Mouse (Mus musculus) MEL (cell line): ENCODE results near the gene Daam1. TPM values are rescaled to one million over a fixed set of nuclear protein-coding genes. Genes with fewer than 3 reads are reported as not detected.

Experiments
- DNase-seq: peaks from one replicate; pipeline ENCODE4 v3.0.0; 2011; ENCODE audit warnings: low read depth, low spot score
- H3K27ac ChIP-seq: 2 replicates; pipeline ENCODE4 v1.5.1; 2012; ENCODE audit warnings: low read depth, mild to moderate bottlenecking, control low read depth, low read length, moderate library complexity; ENCODE audit not compliant: control insufficient read depth
- H3K27me3 ChIP-seq, 2 experiments: fragments of 150-350 bp in 1 of 2; sonication (generic) in 1 of 2; 2 replicates each; pipeline ENCODE4 v1.6.1; 2012; ENCODE audit warnings: low read length in 2 of 2, mild to moderate bottlenecking in 2 of 2, improper control_type of control experiment in 1 of 2, moderate library complexity in 1 of 2; ENCODE audit not compliant: insufficient read depth in 2 of 2, control insufficient read depth in 1 of 2
- H3K36me3 ChIP-seq, 2 experiments: 2 replicates each; pipeline ENCODE4 v1.6.1; 2012 to 2014; ENCODE audit warnings: low read length in 2 of 2, improper control_type of control experiment in 1 of 2, inconsistent platforms in 1 of 2, mild to moderate bottlenecking in 1 of 2; ENCODE audit not compliant: insufficient read depth in 2 of 2, control insufficient read depth in 1 of 2
- H3K4me1 ChIP-seq, 2 experiments: fragments of 150-350 bp in 1 of 2; sonication (generic) in 1 of 2; 2 replicates each; pipeline ENCODE4 v1.6.1; 2012; ENCODE audit warnings: low read length in 2 of 2, improper control_type of control experiment in 1 of 2, mild to moderate bottlenecking in 1 of 2; ENCODE audit not compliant: insufficient read depth in 2 of 2, control insufficient read depth in 1 of 2
- H3K4me3 ChIP-seq, 2 experiments: fragments of 150-350 bp in 1 of 2; sonication (generic) in 1 of 2; 2 replicates each; pipeline ENCODE4 v1.5.1; 2012; ENCODE audit warnings: low read depth in 2 of 2, low read length in 2 of 2, mild to moderate bottlenecking in 2 of 2, moderate library complexity in 2 of 2, control low read depth in 1 of 2, improper control_type of control experiment in 1 of 2; ENCODE audit not compliant: control insufficient read depth in 1 of 2, insufficient read depth in 1 of 2
- H3K79me2 ChIP-seq: 2 replicates; pipeline ENCODE4 v1.6.1; 2012; ENCODE audit warnings: mild to moderate bottlenecking, low read length, moderate library complexity; ENCODE audit not compliant: control insufficient read depth, poor library complexity, insufficient read depth
- H3K9ac ChIP-seq: 2 replicates; pipeline ENCODE4 v1.6.1; 2012; ENCODE audit warnings: low read depth, mild to moderate bottlenecking, control low read depth, low read length, moderate library complexity; ENCODE audit not compliant: control insufficient read depth, poor library complexity, severe bottlenecking
- H3K9me3 ChIP-seq: fragments of 150-350 bp; sonication (generic); replicated peaks from 2 replicates; pipeline ENCODE4 v1.6.1; 2012; ENCODE audit warnings: mild to moderate bottlenecking, low read length, improper control_type of control experiment, moderate library complexity; ENCODE audit not compliant: insufficient read depth
- BHLHE40 ChIP-seq: IDR thresholded peaks from 2 replicates; pipeline ENCODE4 v1.6.1; 2012; ENCODE audit warnings: low read depth, mild to moderate bottlenecking, inconsistent platforms, low read length, improper control_type of control experiment, borderline replicate concordance
- CHD1 ChIP-seq: IDR thresholded peaks from 2 replicates; pipeline ENCODE4 v1.6.1; 2012; ENCODE audit warnings: low read depth, mild to moderate bottlenecking, inconsistent platforms, low read length, improper control_type of control experiment
- CHD2 ChIP-seq: IDR thresholded peaks from 2 replicates; pipeline ENCODE4 v1.6.1; 2011; ENCODE audit warnings: low read length, improper control_type of control experiment
- E2F4 ChIP-seq: IDR thresholded peaks from 2 replicates; pipeline ENCODE4 v1.6.1; 2011; ENCODE audit warnings: low read depth, low read length, improper control_type of control experiment, borderline replicate concordance
- GATA1 ChIP-seq: IDR thresholded peaks from 2 replicates; pipeline ENCODE4 v1.6.1; 2011; ENCODE audit warnings: low read depth, low read length, improper control_type of control experiment
- KAT2A ChIP-seq: conservative IDR thresholded peaks from 2 replicates; pipeline ENCODE4 v1.6.1; 2012; ENCODE audit warnings: low read depth, low read length, improper control_type of control experiment, inconsistent platforms
- MAX ChIP-seq: IDR thresholded peaks from 2 replicates; pipeline ENCODE4 v1.6.1; 2011; ENCODE audit warnings: low read length, improper control_type of control experiment
- MAZ ChIP-seq: IDR thresholded peaks from 2 replicates; pipeline ENCODE4 v1.6.1; 2012; ENCODE audit warnings: low read depth, mild to moderate bottlenecking, inconsistent platforms, low read length, improper control_type of control experiment
- MXI1 ChIP-seq: IDR thresholded peaks from 2 replicates; pipeline ENCODE4 v1.6.1; 2011; ENCODE audit warnings: mild to moderate bottlenecking, low read depth, low read length, improper control_type of control experiment
- NELFE ChIP-seq: IDR thresholded peaks from 2 replicates; pipeline ENCODE4 v1.6.1; 2011; ENCODE audit warnings: low read depth, low read length, improper control_type of control experiment
- POLR2A ChIP-seq, 2 experiments: IDR thresholded peaks; 2 replicates each; pipeline ENCODE4 v1.6.1; 2011 to 2012; ENCODE audit warnings: low read length in 2 of 2, mild to moderate bottlenecking in 2 of 2, control low read depth in 1 of 2, improper control_type of control experiment in 1 of 2, low read depth in 1 of 2, moderate library complexity in 1 of 2; ENCODE audit not compliant: control insufficient read depth in 1 of 2, insufficient read depth in 1 of 2, poor library complexity in 1 of 2
- POLR2AphosphoS2 ChIP-seq: IDR thresholded peaks from 2 replicates; pipeline ENCODE4 v1.6.1; 2011; ENCODE audit warnings: low read length, improper control_type of control experiment
- POLR2AphosphoS5 ChIP-seq: IDR thresholded peaks from 2 replicates; pipeline ENCODE4 v1.6.1; 2012; ENCODE audit warnings: low read depth, borderline replicate concordance, mild to moderate bottlenecking, inconsistent platforms, low read length, moderate library complexity, mixed read lengths
- RAD21 ChIP-seq: IDR thresholded peaks from 2 replicates; pipeline ENCODE4 v1.6.1; 2011; ENCODE audit warnings: mild to moderate bottlenecking, low read depth, low read length, improper control_type of control experiment
- TAL1 ChIP-seq: IDR thresholded peaks from 2 replicates; pipeline ENCODE4 v1.6.1; 2012; ENCODE audit warnings: mild to moderate bottlenecking, inconsistent platforms, low read length, moderate library complexity, mixed read lengths
- UBTF ChIP-seq: IDR thresholded peaks from 2 replicates; pipeline ENCODE4 v1.6.1; 2012; ENCODE audit warnings: low read depth, mild to moderate bottlenecking, inconsistent platforms, low read length, improper control_type of control experiment, moderate library complexity, borderline replicate concordance; ENCODE audit not compliant: insufficient read depth
- USF1 ChIP-seq: IDR thresholded peaks from 2 replicates; pipeline ENCODE4 v1.6.1; 2014; ENCODE audit warnings: low read depth, mild to moderate bottlenecking, inconsistent platforms, low read length, improper control_type of control experiment, moderate library complexity
- USF2 ChIP-seq, 2 experiments: IDR thresholded peaks; 2 replicates each; pipeline ENCODE4 v1.6.1; 2011 to 2012; ENCODE audit warnings: improper control_type of control experiment in 2 of 2, low read length in 2 of 2, borderline replicate concordance in 1 of 2, inconsistent platforms in 1 of 2, low read depth in 1 of 2, mild to moderate bottlenecking in 1 of 2; ENCODE audit not compliant: insufficient read depth in 1 of 2
- ZKSCAN1 ChIP-seq: IDR thresholded peaks from 2 replicates; pipeline ENCODE4 v1.6.1; 2012; ENCODE audit warnings: low read depth, mild to moderate bottlenecking, inconsistent platforms, low read length, improper control_type of control experiment, moderate library complexity
- ZNF384 ChIP-seq: IDR thresholded peaks from 2 replicates; pipeline ENCODE4 v1.6.1; 2012; ENCODE audit warnings: low read depth, mild to moderate bottlenecking, inconsistent platforms, low read length, improper control_type of control experiment
- polyA plus RNA-seq, 2 experiments: library from polyadenylated mRNA; stranded (reverse) in 1 of 2; unstranded in 1 of 2; fragments of >175 nt in 1 of 2; fragments of >200 nt in 1 of 2; gene quantifications; 2 replicates each; pipeline versions ENCODE4 v1.2.1 to v1.2.4; 2012; ENCODE audit warnings: low replicate concordance in 2 of 2, low read depth in 1 of 2; ENCODE audit not compliant: insufficient read length in 2 of 2, insufficient read depth in 1 of 2, missing spikeins in 1 of 2
- total RNA-seq: library from RNA; depleted of rRNA; stranded (reverse); fragments of 300-350 nt; gene quantifications from 2 replicates; pipeline ENCODE4 v1.2.3, GENCODE M21; 2012

Daam1 gene
- total and polyA plus RNA-seq, 3 experiments, result 9.2 to 12.0 TPM; not detected in 1

- Histone ChIP-seq H3K4me1 (no peaks in the 10 kb centered on the region), H3K36me3 (no peaks in the 10 kb centered on the region), H3K79me2 (no peaks in the 10 kb centered on the region), H3K27ac (no peak overlapping the region), H3K4me3 (no peak overlapping the region), H3K9me3 (no peaks in the 10 kb centered on the region), H3K27me3 (no peaks in the 10 kb centered on the region), H3K9ac (no peak overlapping the region)
- DNase-seq, result no peak
- TF ChIP-seq UBTF (no peak), POLR2AphosphoS5 (no peak), CHD2 (no peak), POLR2A (IDR thresholded peaks at IDR 0.05; ENCODE audit: control insufficient read depth in 1 of 2, insufficient read depth in 1 of 2, low read depth in 1 of 2, low read length in 2 of 2, poor library complexity in 1 of 2) (no peak), RAD21 (no peak), CHD1 (no peak), USF2 (IDR thresholded peaks at IDR 0.05; ENCODE audit: borderline replicate concordance in 1 of 2, insufficient read depth in 1 of 2, low read depth in 1 of 2, low read length in 2 of 2) (no peak), ZKSCAN1 (no peak), MXI1 (no peak), MAX (no peak), USF1 (no peak), E2F4 (no peak), KAT2A (no peak), NELFE (no peak)
Measured at GRCm38 (mm10) chr12:71796517-71796916, 34.4 kb upstream of the Daam1 start.

DNA sequence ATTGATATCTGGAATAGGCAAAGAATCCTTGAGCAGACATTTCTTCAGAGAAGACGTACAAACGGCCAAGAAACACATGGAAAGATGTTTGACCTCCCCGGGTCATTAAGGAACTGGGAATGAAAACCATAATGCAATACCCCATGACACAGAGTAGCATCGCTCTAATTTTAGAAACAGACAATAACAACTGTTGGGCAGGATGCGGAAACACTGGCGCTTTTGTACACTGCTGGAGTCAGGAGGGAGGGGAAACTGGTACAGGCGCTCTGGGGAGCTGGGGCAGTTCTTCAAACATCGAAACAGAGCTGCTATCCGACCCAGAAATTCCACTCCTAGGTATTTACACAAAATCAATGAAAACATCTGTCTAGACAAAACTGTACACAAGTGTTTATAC lies 23.6 kb upstream of the Daam1 start:
- Histone ChIP-seq H3K36me3 (no peaks in the 10 kb centered on the region), H3K27me3 (no peaks in the 10 kb centered on the region; a peak in 3 of 4 replicates), H3K9me3 (no peaks in the 10 kb centered on the region), H3K4me3 (no peak overlapping the region), H3K79me2 (no peaks in the 10 kb centered on the region), H3K9ac (no peak overlapping the region), H3K27ac (no peak overlapping the region), H3K4me1 (no peaks in the 10 kb centered on the region)
- no peak for TF ChIP-seq MAX
- no peak for TF ChIP-seq USF1
- TF ChIP-seq ZNF384, result no peak
- no peak for TF ChIP-seq UBTF
- TF ChIP-seq CHD2, result no peak
- no peak for TF ChIP-seq POLR2AphosphoS2
- TF ChIP-seq MAZ, result no peak
- TF ChIP-seq GATA1, result no peak
- TF ChIP-seq TAL1, result no peak
- no peak for TF ChIP-seq BHLHE40
- DNase-seq, result no peak
